Mouse (Mus musculus) E14TG2a.4 (cell line): ENCODE measurements around the gene Elavl1.

Source experiments
- CTCF ChIP-seq: conservative IDR thresholded peaks from 2 replicates; pipeline ENCODE4 v1.5.1; 2014; ENCODE audit warnings: low read length
- POU5F1 ChIP-seq: IDR thresholded peaks from 2 replicates; pipeline ENCODE4 v1.6.1; 2014; ENCODE audit warnings: low read length, borderline replicate concordance

DNA sequence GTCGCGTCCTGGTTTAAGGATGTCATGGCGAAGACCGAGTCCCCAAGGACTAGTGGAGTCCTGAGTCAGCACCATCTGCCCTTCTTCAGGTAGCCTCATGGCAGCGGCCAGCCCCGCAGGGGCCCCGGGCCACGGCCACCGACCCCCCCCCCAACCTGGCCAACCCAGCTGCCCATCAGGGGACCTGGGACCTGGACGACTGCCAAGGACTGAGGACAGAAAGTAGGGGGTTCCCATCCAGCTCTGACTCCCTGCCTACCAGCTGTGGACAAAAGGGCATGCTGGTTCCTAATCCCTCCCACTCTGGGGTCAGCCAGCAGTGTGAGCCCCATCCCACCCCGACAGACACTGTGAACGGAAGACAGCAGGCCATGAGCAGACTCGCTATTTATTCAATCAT lies 79.5 kb downstream of the Elavl1 start:
- TF ChIP-seq CTCF (no peak), POU5F1 (no peak)
